Mouse (Mus musculus): Measurements from ENCODE around the gene Fgfbp1.

Fgfbp1 gene

GRCm38 (mm10) chr5:43981620-43982019 is at the start of gene Fgfbp1:
Gene Fgfbp1, minus strand, starts transcription at chr5:43981779.
- DNase-seq: no peak

- no peak for DNase-seq
Measured at GRCm38 (mm10) chr5:43998295-43998989, 16.9 kb upstream of the Fgfbp1 start.

- no peak for DNase-seq
Measured at GRCm38 (mm10) chr5:43997626-43998025, 16.0 kb upstream of the Fgfbp1 start.

- DNase-seq: no peak
Measured at GRCm38 (mm10) chr5:43996162-43996561, 14.6 kb upstream of the Fgfbp1 start.

- no peak for DNase-seq
Measured at GRCm38 (mm10) chr5:43994981-43995380, 13.4 kb upstream of the Fgfbp1 start.

GRCm38 (mm10) chr5:43990316-43990715 is 8.7 kb upstream of the Fgfbp1 start:
- DNase-seq: no peak

GRCm38 (mm10) chr5:43989017-43989416 is 7.4 kb upstream of the Fgfbp1 start:
- DNase-seq: no peak

- no peak for DNase-seq
Measured at GRCm38 (mm10) chr5:43986212-43986611, 4.6 kb upstream of the Fgfbp1 start.

GRCm38 (mm10) chr5:43982896-43983295 is 1.3 kb upstream of the Fgfbp1 start:
- DNase-seq: no peak

- DNase-seq: no peak
Measured at GRCm38 (mm10) chr5:43980397-43980796, 1.2 kb downstream of the Fgfbp1 start.

GRCm38 (mm10) chr5:43976821-43977561 is 4.6 kb downstream of the Fgfbp1 start:
- DNase-seq: no peak

GRCm38 (mm10) chr5:43974166-43974565 is 7.4 kb downstream of the Fgfbp1 start:
- no peak for DNase-seq

- DNase-seq: no peak
Measured at GRCm38 (mm10) chr5:43971156-43971555, 10.4 kb downstream of the Fgfbp1 start.

- no peak for DNase-seq
Measured at GRCm38 (mm10) chr5:43970532-43970931, 11.0 kb downstream of the Fgfbp1 start.

- DNase-seq: no peak
Measured at GRCm38 (mm10) chr5:43968634-43969033, 12.9 kb downstream of the Fgfbp1 start.

- no peak for DNase-seq
Measured at GRCm38 (mm10) chr5:43961056-43961455, 20.5 kb downstream of the Fgfbp1 start.

GRCm38 (mm10) chr5:43959884-43960440 is 21.6 kb downstream of the Fgfbp1 start:
- no peak for DNase-seq

GRCm38 (mm10) chr5:43953241-43953640 is 28.3 kb downstream of the Fgfbp1 start:
- no peak for DNase-seq

GRCm38 (mm10) chr5:43948748-43949275 is 32.8 kb downstream of the Fgfbp1 start:
- no peak for DNase-seq

- DNase-seq: peak; percentile 22
Measured at GRCm38 (mm10) chr5:43948111-43948743, 33.4 kb downstream of the Fgfbp1 start.

- no peak for DNase-seq
Measured at GRCm38 (mm10) chr5:43947330-43947977, 34.1 kb downstream of the Fgfbp1 start.

- DNase-seq: no peak
Measured at GRCm38 (mm10) chr5:43933269-43933668, 48.3 kb downstream of the Fgfbp1 start.
